In the genomic region with DNA sequence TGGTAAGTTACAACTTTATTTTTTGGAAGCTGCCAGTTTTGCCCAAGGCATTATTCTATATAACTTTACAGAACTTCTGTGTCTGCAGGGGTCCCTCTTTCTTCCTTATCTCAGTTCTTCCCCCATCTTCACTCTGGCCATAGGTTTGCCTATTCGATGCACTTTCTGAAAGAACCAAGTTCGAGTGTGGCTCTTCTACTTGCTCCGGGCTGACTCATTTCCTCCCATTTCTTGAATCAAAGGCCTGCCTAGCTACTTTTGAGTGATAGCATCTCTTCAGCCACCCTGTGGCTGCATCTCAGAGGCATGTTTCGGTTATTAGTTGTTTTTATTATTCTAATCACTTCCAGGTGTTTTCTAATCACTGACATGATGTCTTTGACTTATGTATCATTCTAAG, we compare ENCODE assay signal across 9 mouse cellular contexts. TPM values are rescaled to one million over a fixed set of nuclear protein-coding genes. Genes with fewer than 3 reads are reported as not detected.
DNase-seq lines count a peak whose midpoint lies in the region; ATAC-seq lines count a peak whose summit lies in the region.
"Had no signal": no experiment of that assay in that cellular context is flagged by ENCODE, and none has a peak within 500 bp of the region (broad histone marks: within the 10 kb centered on the region; RNA-seq: fewer than 3 reads in every experiment).

No protein-coding gene starts in this region.

- H3K4me1 ChIP-seq in embryonic facial prominence, embryonic 10.5 days, result peaks cover 28% of the 10 kb centered on the region
- peaks cover 14% of the 10 kb centered on the region for H3K4me1 ChIP-seq in hindbrain, embryonic 14.5 days (replicated peaks; ENCODE audit: control insufficient read depth, insufficient read depth, low read length)
- H3K4me1 ChIP-seq in midbrain, embryonic 14.5 days (ENCODE audit: control insufficient read depth, insufficient read depth, low read length), result peaks cover 14% of the 10 kb centered on the region; the same call in 1 of the 2 replicates

- no peak for ATAC-seq in hindbrain, embryonic 14.5 days (ENCODE audit: low FRiP score)
- ATAC-seq in midbrain, embryonic 14.5 days (ENCODE audit: low FRiP score, low TSS enrichment), result no peak

- peak; percentile 26 for DNase-seq in heart, adult 8-10 months (ENCODE audit: low spot score)
- DNase-seq in heart, postnatal 4 days, result no peak
- DNase-seq in embryonic facial prominence, embryonic 10.5 days (ENCODE audit: low spot score), result no peak
- no peak for DNase-seq in hindbrain, embryonic 14.5 days (ENCODE audit: low spot score)
- DNase-seq in midbrain, embryonic 14.5 days, result no peak
- no peak for DNase-seq in gastrocnemius, postnatal 10 days
- no peak for DNase-seq in layer of hippocampus, postnatal 25 days (ENCODE audit: extremely low spot score in 1 of 2, low spot score in 1 of 2)
- no peak for DNase-seq in gastrocnemius, adult 8-10 months (ENCODE audit: low spot score in 2 of 2)

- peak overlapping the region; percentile 87 for H3K4me3 ChIP-seq in embryonic facial prominence, embryonic 10.5 days
- peak overlapping the region; percentile 59; the same call in 1 of the 2 replicates for H3K4me3 ChIP-seq in hindbrain, embryonic 14.5 days (replicated peaks; ENCODE audit: low read length)
- H3K4me3 ChIP-seq in midbrain, embryonic 14.5 days (replicated peaks; ENCODE audit: low read depth, low read length), result peak overlapping the region; percentile 72; the same call in 1 of the 2 replicates

- H3K4me2 ChIP-seq in hindbrain, embryonic 14.5 days (replicated peaks), result peak overlapping the region; percentile 69
- H3K4me2 ChIP-seq in midbrain, embryonic 14.5 days (ENCODE audit: low read length), result peak overlapping the region; percentile 79

- no peak overlapping the region for H3K9ac ChIP-seq in hindbrain, embryonic 14.5 days
- H3K9ac ChIP-seq in midbrain, embryonic 14.5 days (replicated peaks; ENCODE audit: low read length), result no peak overlapping the region

- 40% methylated on average over 4 of the region's 4 CpGs for WGBS in embryonic facial prominence, embryonic 10.5 days
- WGBS in hindbrain, embryonic 14.5 days, result 55% methylated on average over 4 of the region's 4 CpGs
- WGBS in midbrain, embryonic 14.5 days, result 67% methylated on average over 4 of the region's 4 CpGs

- H3K27ac ChIP-seq in embryonic facial prominence, embryonic 10.5 days (replicated peaks), result no peak overlapping the region
- no peak overlapping the region for H3K27ac ChIP-seq in hindbrain, embryonic 14.5 days
- H3K27ac ChIP-seq in midbrain, embryonic 14.5 days (replicated peaks; ENCODE audit: low read depth, low read length), result no peak overlapping the region

- peaks cover 20% of the 10 kb centered on the region for H3K36me3 ChIP-seq in embryonic facial prominence, embryonic 10.5 days (replicated peaks)
- no peaks in the 10 kb centered on the region for H3K36me3 ChIP-seq in hindbrain, embryonic 14.5 days (replicated peaks; ENCODE audit: control insufficient read depth, insufficient read depth)
- 0 out of 2 replicates have a peak, but pooled peaks cover 5% of the 10 kb centered on the region for H3K36me3 ChIP-seq in midbrain, embryonic 14.5 days (ENCODE audit: control insufficient read depth, insufficient read depth, low read length)

- peaks cover 13% of the 10 kb centered on the region; the same call in 1 of the 2 replicates for H3K27me3 ChIP-seq in embryonic facial prominence, embryonic 10.5 days (replicated peaks; ENCODE audit: low read depth, poor library complexity, severe bottlenecking)
- H3K27me3 ChIP-seq in hindbrain, embryonic 14.5 days (ENCODE audit: control insufficient read depth, insufficient read depth, low read length), result no peaks in the 10 kb centered on the region
- H3K27me3 ChIP-seq in midbrain, embryonic 14.5 days (ENCODE audit: control insufficient read depth, insufficient read depth, low read length), result no peaks in the 10 kb centered on the region

- no peaks in the 10 kb centered on the region for H3K9me3 ChIP-seq in embryonic facial prominence, embryonic 10.5 days
- no peaks in the 10 kb centered on the region for H3K9me3 ChIP-seq in hindbrain, embryonic 14.5 days (ENCODE audit: control insufficient read depth, low read length)
- H3K9me3 ChIP-seq in midbrain, embryonic 14.5 days (ENCODE audit: control insufficient read depth, low read length), result no peaks in the 10 kb centered on the region

RNA-seq across cellular contexts. Expression of gene Slc25a24, which starts 1.1 kb away (rescaled TPM):
- total RNA-seq in heart, adult 8-10 months (2022), result 1 to 10 TPM; 3.9 to 5.5 (median 4.6) TPM
- total RNA-seq in heart, postnatal 4 days (2021), result 10 to 100 TPM; 18.8 to 21.3 TPM
- 31.3 and 35.6 TPM in 2 replicates for polyA plus RNA-seq in embryonic facial prominence, embryonic 10.5 days (2016; fragmentation: Nextera tagmentation; extraction: Ambion mirVana)
- 5.1 and 5.8 TPM in 2 replicates for polyA plus RNA-seq in hindbrain, embryonic 14.5 days (2014; fragmentation: Nextera tagmentation; extraction: Ambion mirVana)
- polyA plus RNA-seq in midbrain, embryonic 14.5 days (2014; fragmentation: Nextera tagmentation; extraction: Ambion mirVana), result 3.0 and 7.5 TPM in 2 replicates
- total RNA-seq in gastrocnemius, postnatal 10 days (2021), result 10 to 100 TPM; 12.4 to 16.1 TPM
- total RNA-seq in layer of hippocampus, postnatal 25 days (2021), result 1 to 10 TPM; 2.6 to 3.4 TPM
- 1 to 10 TPM; 1.1 to 1.8 (median 1.8) TPM for total RNA-seq in gastrocnemius, adult 8-10 months (2022)

RNA-seq across cellular contexts. Expression of gene Slc25a54, which starts 43.8 kb away (rescaled TPM):
- not detected for total RNA-seq in heart, adult 8-10 months (2022)
- not detected for total RNA-seq in heart, postnatal 4 days (2021)
- not detected in 2 replicates for polyA plus RNA-seq in embryonic facial prominence, embryonic 10.5 days (2016; fragmentation: Nextera tagmentation; extraction: Ambion mirVana)
- polyA plus RNA-seq in hindbrain, embryonic 14.5 days (2014; fragmentation: Nextera tagmentation; extraction: Ambion mirVana), result not detected in 2 replicates
- not detected in 2 replicates for polyA plus RNA-seq in midbrain, embryonic 14.5 days (2014; fragmentation: Nextera tagmentation; extraction: Ambion mirVana)
- total RNA-seq in gastrocnemius, postnatal 10 days (2021), result not detected
- not detected for total RNA-seq in layer of hippocampus, postnatal 25 days (2021)
- not detected for total RNA-seq in gastrocnemius, adult 8-10 months (2022)
- total RNA-seq: ES-E14 had no signal
